Mouse (Mus musculus) liver, embryonic 14.5 days (tissue): ENCODE measurements around the gene Tnfrsf13b. TPM values are rescaled to one million over a fixed set of nuclear protein-coding genes. Genes with fewer than 3 reads are reported as not detected.

Source experiments
- ATAC-seq: fragments of 200-750 bp; cut with Nextera tagmentation; 2 replicates; pipeline ENCODE4 v1.8.0; 2017; ENCODE audit warnings: moderate number of reproducible peaks, mild to moderate bottlenecking, moderate library complexity; ENCODE audit not compliant: insufficient read depth
- DNase-seq, 3 experiments: peaks; one replicate each; pipeline ENCODE4 v3.0.0-alpha.2; 2012 to 2013; ENCODE audit warnings: low read depth in 3 of 3, low spot score in 3 of 3
- H3K27ac ChIP-seq: fragments of 300-500 bp; sonication (generic); 2 replicates; pipeline ENCODE4 v1.5.1; 2014; ENCODE audit warnings: moderate library complexity, mild to moderate bottlenecking, control low read depth, inconsistent platforms
- H3K27me3 ChIP-seq: fragments of 300-500 bp; sonication (generic); 2 replicates; pipeline ENCODE4 v1.6.1; 2014; ENCODE audit warnings: mild to moderate bottlenecking, low read length, moderate library complexity; ENCODE audit not compliant: control insufficient read depth, insufficient read depth
- H3K36me3 ChIP-seq: fragments of 300-500 bp; sonication (generic); replicated peaks from 2 replicates; pipeline ENCODE4 v1.6.1; 2014; ENCODE audit warnings: low read depth; ENCODE audit not compliant: control insufficient read depth, insufficient read depth
- H3K4me1 ChIP-seq, 2 experiments: fragments of 200-500 bp in 1 of 2; fragments of 300-500 bp in 1 of 2; sonication (generic) in 1 of 2; replicated peaks; 2 replicates each; pipeline ENCODE4 v1.6.1; 2012 to 2014; ENCODE audit warnings: antibody characterized with exemption in 1 of 2, inconsistent platforms in 1 of 2, low read length in 1 of 2; ENCODE audit not compliant: control insufficient read depth in 2 of 2, insufficient read depth in 2 of 2
- H3K4me2 ChIP-seq: fragments of 300-500 bp; sonication (generic); 2 replicates; pipeline ENCODE4 v1.6.1; 2014; ENCODE audit warnings: low read depth, mild to moderate bottlenecking, control low read depth, moderate library complexity
- H3K4me3 ChIP-seq, 2 experiments: fragments of 200-500 bp in 1 of 2; fragments of 300-500 bp in 1 of 2; sonication (generic) in 1 of 2; 2 replicates each; pipeline ENCODE4 v1.5.1; 2012 to 2014; ENCODE audit warnings: low read depth in 2 of 2, low read length in 2 of 2, mild to moderate bottlenecking in 2 of 2, control low read depth in 1 of 2, inconsistent platforms in 1 of 2, moderate library complexity in 1 of 2; ENCODE audit not compliant: insufficient read depth in 1 of 2
- H3K9ac ChIP-seq: fragments of 300-500 bp; sonication (generic); replicated peaks from 2 replicates; pipeline ENCODE4 v1.6.1; 2014; ENCODE audit warnings: mild to moderate bottlenecking, control low read depth, moderate library complexity
- H3K9me3 ChIP-seq: fragments of 300-500 bp; sonication (generic); 2 replicates; pipeline ENCODE4 v1.6.1; 2016; ENCODE audit warnings: low read length, mixed read lengths; ENCODE audit not compliant: control insufficient read depth
- CTCF ChIP-seq: IDR thresholded peaks from 2 replicates; pipeline ENCODE4 v1.5.1; 2016; ENCODE audit warnings: antibody characterized with exemption, low read depth, control low read depth
- EP300 ChIP-seq: IDR thresholded peaks from 2 replicates; pipeline ENCODE4 v1.6.1; 2016; ENCODE audit warnings: antibody characterized with exemption, low read depth
- WGBS: fragments of 180-500 bp; shearing (Covaris S2); extraction: QIAGEN DNeasy Blood & Tissue Kit; methylation state at CpG from one replicate; pipeline ENCODE4 v1.1.7; 2014; ENCODE audit not compliant: insufficient replicate concordance; 5-methylcytosine and 5-hydroxymethylcytosine counted together
- polyA plus RNA-seq, 2 experiments: library from polyadenylated mRNA; depleted of rRNA in 1 of 2; stranded (reverse) in 1 of 2; unstranded in 1 of 2; fragments of >200 nt; fragmentation: Nextera tagmentation in 1 of 2; extraction: Ambion mirVana in 1 of 2; gene quantifications; 2 replicates each; pipeline versions ENCODE4 v1.2.1 to v1.2.3; 2012 to 2014

Tnfrsf13b gene
- polyA plus RNA-seq, 2 experiments: 3.7 to 3.9 TPM

GRCm38 (mm10) chr11:61110113-61110512, 16.4 kb upstream of the Tnfrsf13b start:
- Histone ChIP-seq H3K36me3 (no peaks in the 10 kb centered on the region), H3K27ac (no peak overlapping the region), H3K4me3 (no peak overlapping the region), H3K27me3 (no peaks in the 10 kb centered on the region), H3K4me2 (no peak overlapping the region), H3K4me1 (no peaks in the 10 kb centered on the region), H3K9ac (no peak overlapping the region), H3K9me3 (no peaks in the 10 kb centered on the region)
- whole genome bisulfite sequencing: 69% methylated on average over 10 of the region's 10 CpGs
- no peak for ATAC-seq
- TF ChIP-seq CTCF (no peak), EP300 (no peak)
- DNase-seq: no peak

DNA sequence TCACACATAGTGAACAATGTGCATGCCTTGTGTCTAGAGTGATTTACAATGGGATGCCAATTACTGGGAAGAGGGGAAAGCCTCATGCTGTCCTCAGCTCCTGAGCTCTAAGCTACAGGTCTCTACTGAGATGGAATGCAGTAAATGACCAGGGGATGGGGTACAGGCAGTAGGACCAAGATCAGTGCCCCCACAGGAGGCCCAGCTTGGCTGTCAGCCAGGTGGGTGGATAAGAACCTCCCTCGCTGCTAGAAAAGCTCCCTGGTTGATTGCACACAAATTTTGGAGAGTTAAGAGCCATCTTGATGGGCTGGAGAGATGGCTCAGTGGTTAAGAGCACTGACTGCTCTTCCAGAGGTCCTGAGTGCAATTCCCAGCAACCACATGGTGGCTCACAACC, 15.6 kb upstream of the Tnfrsf13b start:
- H3K9ac ChIP-seq: no peak overlapping the region
- 54% methylated on average over 1 of the region's 1 CpGs for WGBS
- no peak overlapping the region for H3K27ac ChIP-seq
- no peaks in the 10 kb centered on the region for H3K36me3 ChIP-seq
- no peaks in the 10 kb centered on the region; a peak in 1 of 4 replicates for H3K4me1 ChIP-seq
- no peaks in the 10 kb centered on the region for H3K27me3 ChIP-seq
- H3K9me3 ChIP-seq: no peaks in the 10 kb centered on the region
- TF ChIP-seq EP300 (no peak), CTCF (no peak)
- no peak overlapping the region for H3K4me2 ChIP-seq
- DNase-seq (no peak), ATAC-seq (no peak)
- H3K4me3 ChIP-seq: no peak overlapping the region

GRCm38 (mm10) chr11:61111472-61111871, 15.1 kb upstream of the Tnfrsf13b start:
- Histone ChIP-seq H3K4me2 (no peak overlapping the region), H3K9me3 (no peaks in the 10 kb centered on the region), H3K4me3 (no peak overlapping the region), H3K27ac (no peak overlapping the region), H3K4me1 (no peaks in the 10 kb centered on the region; a peak in 1 of 4 replicates), H3K27me3 (no peaks in the 10 kb centered on the region), H3K36me3 (no peaks in the 10 kb centered on the region), H3K9ac (no peak overlapping the region)
- ATAC-seq (no peak), DNase-seq (no peak)
- 63% methylated on average over 4 of the region's 4 CpGs for WGBS
- TF ChIP-seq EP300 (no peak), CTCF (no peak)

DNA sequence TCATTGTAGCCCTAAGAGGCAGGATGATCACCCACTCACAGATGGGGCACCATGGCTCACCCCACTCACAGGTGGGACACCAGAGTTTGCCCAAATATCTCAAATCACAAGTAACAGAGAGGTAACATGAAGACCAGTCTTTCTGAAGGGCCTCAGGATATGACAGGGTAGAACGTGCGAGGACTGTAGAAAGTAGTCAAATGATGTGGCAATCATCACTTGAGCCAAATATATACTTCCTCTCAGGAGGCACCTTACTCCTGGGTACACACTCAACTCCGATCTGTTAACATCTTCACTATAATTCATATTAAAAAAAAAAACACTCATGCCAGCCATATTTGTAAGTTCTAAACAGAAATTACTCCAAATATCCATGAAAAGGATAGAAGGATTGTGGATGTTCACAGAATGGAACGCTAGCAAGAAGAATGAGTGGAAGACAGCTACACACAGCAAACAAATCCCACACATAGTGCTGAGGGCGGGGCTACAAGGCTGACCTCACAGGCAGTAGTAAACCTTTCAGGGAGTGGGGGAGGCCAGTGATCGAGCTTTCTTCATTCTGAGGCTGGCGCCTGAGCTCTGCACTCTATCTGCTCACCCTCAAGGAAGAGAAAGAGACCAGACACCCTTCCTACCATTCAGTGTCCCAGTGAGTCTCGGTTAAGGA, 14.1 kb upstream of the Tnfrsf13b start:
- Histone ChIP-seq H3K27me3 (no peaks in the 10 kb centered on the region), H3K27ac (no peak overlapping the region), H3K9me3 (no peaks in the 10 kb centered on the region), H3K4me1 (no peaks in the 10 kb centered on the region; a peak in 1 of 4 replicates), H3K4me2 (no peak overlapping the region), H3K36me3 (no peaks in the 10 kb centered on the region), H3K9ac (no peak overlapping the region), H3K4me3 (no peak overlapping the region)
- no peak for ATAC-seq
- 38% methylated on average over 8 of the region's 8 CpGs for WGBS
- TF ChIP-seq CTCF (no peak), EP300 (no peak)
- no peak for DNase-seq

GRCm38 (mm10) chr11:61116226-61116625, 10.3 kb upstream of the Tnfrsf13b start:
- Histone ChIP-seq H3K27ac (no peak overlapping the region), H3K4me2 (no peak overlapping the region), H3K9me3 (no peaks in the 10 kb centered on the region), H3K4me3 (no peak overlapping the region), H3K4me1 (no peaks in the 10 kb centered on the region; a peak in 1 of 4 replicates), H3K9ac (no peak overlapping the region), H3K36me3 (no peaks in the 10 kb centered on the region), H3K27me3 (no peaks in the 10 kb centered on the region)
- DNase-seq: no peak
- 27% methylated on average over 8 of the region's 8 CpGs for WGBS
- no peak for TF ChIP-seq CTCF
- no peak for TF ChIP-seq EP300
- ATAC-seq: no peak
